Mouse (Mus musculus): ENCODE results near the gene Olfr177.

Olfr177 gene

DNA sequence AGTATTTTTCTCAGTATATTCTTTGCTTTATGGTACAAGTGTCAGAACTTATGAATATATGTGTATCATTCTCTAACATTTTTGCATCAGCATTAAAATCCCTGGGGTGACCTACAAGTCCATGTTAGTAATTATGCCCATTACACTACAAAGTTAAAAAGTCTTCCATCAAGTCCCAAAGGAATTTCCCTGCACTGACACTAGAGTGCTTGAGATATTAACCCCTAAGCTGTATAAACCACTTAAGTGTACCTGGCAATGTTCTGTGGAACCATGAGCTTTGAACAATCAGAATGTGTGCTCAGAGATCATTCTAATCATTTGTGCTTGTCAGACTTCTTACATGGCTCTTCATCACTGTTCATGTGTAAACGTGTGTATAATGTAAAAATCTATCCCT is at the start of gene Olfr177:
Gene Olfr177 (minus strand): TSS at position 101 of the 400 bp plus-strand sequence.
- no peak for DNase-seq (ENCODE audit: low read depth, low spot score)

DNA sequence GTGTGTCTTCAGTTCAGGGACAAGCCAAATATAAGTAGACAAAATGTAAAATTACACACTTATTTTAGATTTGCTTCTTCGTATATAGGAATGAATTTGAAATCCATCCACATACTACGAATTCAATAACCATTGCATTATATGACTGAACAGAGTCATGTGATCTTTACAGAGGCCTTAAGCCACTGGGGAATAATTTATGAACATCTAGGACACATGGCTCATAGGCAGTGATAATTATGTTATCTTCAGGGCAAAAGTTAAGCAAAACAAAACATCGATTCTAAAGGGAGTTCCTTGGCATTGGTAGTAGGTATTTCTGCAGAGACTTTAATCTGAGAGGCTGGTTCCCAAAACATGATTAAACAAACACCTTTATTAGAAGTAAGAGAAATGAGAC is 17.4 kb upstream of the Olfr177 start, which contains the start of gene Olfr178:
Gene Olfr178 (minus strand): TSS at position 101 of the 400 bp plus-strand sequence.
- DNase-seq (ENCODE audit: low read depth, low spot score) = no peak

DNA sequence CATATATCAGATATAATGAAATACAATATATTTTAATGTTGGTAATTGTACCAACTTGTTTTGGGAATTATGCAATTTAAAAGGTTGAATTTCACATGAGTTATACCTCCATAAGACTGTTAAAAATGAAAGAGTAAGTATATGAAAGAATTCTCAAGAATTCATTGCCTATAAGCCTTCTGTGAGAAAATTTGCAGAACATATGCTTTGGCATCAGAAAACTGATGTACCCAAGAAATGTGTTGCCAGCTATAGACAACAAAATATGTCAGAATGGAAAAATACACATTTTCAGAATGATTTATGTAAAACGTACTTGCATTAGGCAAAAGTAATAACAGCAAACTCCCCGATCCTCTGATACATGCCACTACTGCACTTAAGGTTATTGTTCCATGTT is 9.8 kb upstream of the Olfr177 start:
- DNase-seq (ENCODE audit: low read depth, low spot score) = no peak

DNA sequence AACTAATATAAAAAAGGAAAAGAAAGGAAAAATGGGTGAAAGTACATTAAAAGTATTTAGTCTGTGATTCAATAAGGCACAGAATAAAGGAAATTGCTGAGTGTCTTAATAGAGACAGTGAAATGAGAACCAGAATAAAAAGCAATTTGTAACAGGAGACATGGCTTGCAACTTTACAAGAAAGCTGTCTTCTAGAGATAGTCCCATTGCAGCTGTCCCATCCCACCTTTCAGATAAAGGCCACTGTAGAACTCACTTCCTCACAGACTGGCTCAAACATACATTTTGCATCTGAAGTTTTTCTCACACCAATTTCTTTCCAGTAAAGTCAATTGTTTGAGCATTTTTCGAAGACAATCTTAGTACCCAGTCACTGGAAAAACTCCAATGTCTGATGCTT is 13.1 kb downstream of the Olfr177 start:
- no peak for DNase-seq (ENCODE audit: low read depth, low spot score)

DNA sequence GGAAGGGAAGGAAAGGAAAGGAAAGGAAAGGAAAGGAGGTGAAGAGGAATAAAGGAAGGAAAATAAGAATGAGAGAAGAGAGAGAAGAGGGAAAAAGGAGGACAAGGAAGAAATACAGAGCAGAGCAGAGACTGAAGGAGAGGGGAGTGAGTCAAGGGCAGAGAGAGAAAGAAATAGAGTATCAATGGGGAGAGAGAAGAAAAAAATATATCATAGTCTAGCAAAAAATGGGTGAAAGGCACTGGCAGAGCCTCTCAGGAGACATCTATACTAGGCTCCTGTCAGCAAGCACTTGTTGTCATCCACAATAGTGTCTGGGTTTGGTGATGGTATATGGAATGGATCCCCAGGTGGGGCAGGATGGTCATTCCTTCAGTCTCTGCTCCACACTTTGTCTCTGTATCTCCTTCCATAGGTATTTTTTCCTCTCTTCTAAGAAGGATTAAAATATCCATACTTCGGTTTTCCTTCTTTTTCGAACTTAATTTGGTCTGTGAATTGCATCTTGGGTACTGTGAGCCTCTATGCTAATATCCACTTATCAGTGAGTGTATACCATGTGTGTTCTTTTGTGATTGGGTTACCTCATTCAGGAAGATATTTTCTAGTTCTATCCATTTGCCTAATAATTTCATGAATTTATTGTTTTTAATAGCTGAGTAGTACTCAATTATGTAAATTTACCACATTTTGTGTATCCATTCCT is 14.4 kb downstream of the Olfr177 start:
- DNase-seq (ENCODE audit: low read depth, low spot score) = no peak

DNA sequence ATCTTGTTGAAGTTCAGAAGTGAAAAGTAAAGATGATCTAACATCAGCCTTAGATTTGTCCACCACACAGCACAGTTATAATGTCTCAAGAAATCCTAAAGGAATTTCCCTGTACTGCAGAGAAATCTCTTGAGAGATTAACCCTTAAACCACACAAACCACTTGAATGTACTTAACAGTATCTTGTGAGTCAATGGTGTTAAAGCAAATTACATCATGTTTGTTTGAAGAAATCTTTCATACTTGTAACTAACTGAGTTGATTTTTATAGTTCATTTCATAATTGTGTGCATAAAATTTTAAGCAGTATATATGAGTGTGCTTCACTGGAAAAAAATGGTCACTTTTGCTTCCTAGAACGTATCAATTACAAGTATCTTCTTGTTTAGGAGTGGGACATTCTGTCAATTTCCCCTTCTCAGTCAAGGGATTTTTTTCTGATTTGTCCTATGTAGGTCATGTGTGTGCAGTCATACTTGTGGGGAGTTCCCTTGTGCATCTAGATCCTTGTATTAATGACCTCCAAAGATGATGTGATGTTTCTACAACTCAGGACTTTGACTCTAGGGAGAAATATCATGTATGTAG is 47.7 kb downstream of the Olfr177 start, which contains the start of gene Olfr175-ps1:
Gene Olfr175-ps1 (minus strand): TSS at position 51 of the 588 bp plus-strand sequence.
- DNase-seq (ENCODE audit: low read depth, low spot score) = no peak

All from CD4-positive helper T cell, adult 2 months (primary cell).